Mouse (Mus musculus) layer of hippocampus, postnatal 25 days (tissue): ENCODE results near the gene Map2k4. TPM values are rescaled to one million over a fixed set of nuclear protein-coding genes. Genes with fewer than 3 reads are reported as not detected.

Experiments
- DNase-seq, 2 experiments: peaks; one replicate each; pipeline ENCODE4 v3.0.0; 2022; ENCODE audit warnings: mixed read lengths in 2 of 2, low spot score in 1 of 2; ENCODE audit errors: extremely low spot score in 1 of 2
- total RNA-seq, 2 experiments: library from RNA; stranded (reverse); gene quantifications; 2 replicates each; pipeline ENCODE4 v1.2.3; 2021

Map2k4 gene
- total RNA-seq, 2 experiments from 2014 or later: 196 TPM

GRCm38 (mm10) chr11:65776906-65777611 is 11.0 kb downstream of the Map2k4 start:
- DNase-seq: no peak

- no peak for DNase-seq
Observed at GRCm38 (mm10) chr11:65773946-65774656, 14.0 kb downstream of the Map2k4 start.

GRCm38 (mm10) chr11:65773535-65773934 is 14.6 kb downstream of the Map2k4 start:
- DNase-seq: no peak

- no peak for DNase-seq
Observed at GRCm38 (mm10) chr11:65771546-65771945, 16.6 kb downstream of the Map2k4 start.

- DNase-seq: no peak
Observed at GRCm38 (mm10) chr11:65769990-65770389, 18.1 kb downstream of the Map2k4 start.

- DNase-seq: no peak
Observed at GRCm38 (mm10) chr11:65768445-65768844, 19.7 kb downstream of the Map2k4 start.

- DNase-seq: no peak
Observed at GRCm38 (mm10) chr11:65760912-65761311, 27.2 kb downstream of the Map2k4 start.

DNA sequence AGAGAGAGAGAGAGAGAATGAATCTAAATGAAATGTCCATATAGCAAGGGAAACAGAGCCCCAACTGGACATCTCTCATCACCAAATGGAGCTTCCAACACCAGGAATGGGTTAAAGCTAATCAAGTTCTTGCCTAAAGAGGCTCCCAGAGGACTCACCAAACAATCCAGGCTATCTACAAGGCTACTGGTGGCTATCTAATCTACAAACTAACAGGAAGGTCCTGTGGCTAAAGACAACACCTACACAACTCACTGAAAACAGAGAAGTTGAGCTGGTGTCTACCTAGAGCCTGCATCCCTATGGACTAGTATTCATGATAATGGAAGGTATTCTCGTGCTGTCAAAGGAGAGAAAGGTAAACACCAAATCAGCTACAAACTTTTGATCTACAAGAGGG is 28.7 kb downstream of the Map2k4 start:
- no peak for DNase-seq

GRCm38 (mm10) chr11:65754161-65754560 is 33.9 kb downstream of the Map2k4 start:
- DNase-seq: no peak

DNA sequence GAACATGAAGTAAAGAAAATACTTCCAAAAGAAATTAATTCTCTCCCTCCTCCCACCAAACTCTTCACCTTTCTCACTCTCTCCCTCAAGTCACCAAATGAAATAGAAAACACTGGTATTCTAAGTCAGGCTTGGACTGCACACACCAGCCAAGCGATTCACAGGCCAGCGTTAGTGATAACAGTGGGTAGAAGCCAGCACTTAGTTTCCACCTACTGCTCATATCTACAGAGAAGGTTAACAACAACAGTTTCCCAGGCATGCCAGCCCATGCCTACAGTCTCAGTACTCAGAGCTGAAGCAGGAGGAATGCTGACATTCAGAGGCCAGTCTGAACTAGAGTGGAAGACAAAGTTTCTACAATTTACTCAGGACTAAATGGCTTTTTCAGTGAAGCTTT is 34.5 kb downstream of the Map2k4 start:
- DNase-seq: no peak

- DNase-seq: no peak
Observed at GRCm38 (mm10) chr11:65750546-65750945, 37.6 kb downstream of the Map2k4 start.

GRCm38 (mm10) chr11:65747433-65747832 is 40.7 kb downstream of the Map2k4 start:
- DNase-seq: no peak

DNA sequence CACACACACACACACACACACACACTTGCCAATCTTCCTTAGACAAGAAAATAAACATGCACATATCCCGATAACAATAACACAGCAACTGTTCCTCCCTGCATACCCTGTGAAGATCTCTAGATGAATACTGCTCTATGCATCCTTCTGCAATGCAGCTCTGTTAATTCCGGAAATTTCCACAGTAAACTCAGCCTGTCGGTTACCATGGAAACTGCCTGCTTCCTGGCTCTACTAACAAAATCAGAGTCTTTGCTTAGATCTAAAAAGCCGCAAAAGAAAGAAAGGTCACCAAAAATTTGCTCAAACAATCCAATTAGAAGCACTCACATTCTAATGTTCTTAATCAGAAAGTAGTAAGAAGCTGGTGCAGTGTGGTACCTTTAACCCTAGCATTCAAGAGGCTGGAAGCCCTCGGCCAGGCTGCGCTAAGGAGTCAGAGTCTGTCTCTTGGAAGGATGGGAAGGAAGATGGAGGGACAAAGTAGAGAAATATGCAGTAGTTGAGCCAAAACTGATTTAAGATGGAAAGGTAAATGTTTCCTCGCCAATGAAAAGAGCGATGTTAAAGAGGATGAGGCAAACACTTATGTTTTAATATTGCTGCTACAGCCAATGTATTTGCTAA is 42.3 kb downstream of the Map2k4 start:
- no peak for DNase-seq

DNA sequence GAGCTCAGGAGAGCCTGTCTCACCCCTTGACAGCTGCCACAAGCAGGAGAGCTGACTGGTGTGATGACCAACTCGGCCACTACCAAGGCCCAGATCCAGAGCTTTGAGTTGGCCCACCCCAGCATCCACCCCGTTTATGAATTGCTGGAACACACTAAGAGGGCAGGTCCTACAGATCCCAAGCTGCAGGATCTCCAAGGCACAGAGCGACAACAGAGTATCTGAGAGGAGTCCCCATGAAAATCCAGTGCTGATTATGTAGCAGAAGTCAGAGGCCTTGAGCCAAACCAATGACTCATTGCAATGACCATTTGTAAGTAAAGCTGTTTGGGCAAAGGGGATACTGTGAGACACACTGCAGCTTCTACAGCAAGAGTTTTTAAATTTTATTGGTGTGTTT is 44.2 kb downstream of the Map2k4 start:
- no peak for DNase-seq

DNA sequence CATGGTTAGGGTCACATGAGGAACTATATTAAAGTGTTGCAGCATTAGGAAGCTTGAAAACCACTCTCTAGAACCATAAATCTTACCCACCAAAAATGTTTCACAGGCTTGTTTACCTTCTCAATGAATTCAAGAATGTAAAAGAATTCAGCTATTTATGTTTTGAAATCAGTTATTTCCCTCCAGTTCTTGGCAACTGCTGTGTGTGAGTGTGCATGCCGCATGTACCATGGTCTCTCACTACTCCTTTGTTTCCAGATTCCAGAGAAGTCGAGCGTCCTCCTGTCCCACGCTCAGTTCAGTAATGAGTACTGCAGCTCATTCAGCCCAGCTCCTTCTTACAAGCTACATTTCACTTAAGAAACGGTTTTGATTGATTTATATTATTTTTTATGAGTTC is 47.3 kb downstream of the Map2k4 start:
- no peak for DNase-seq

GRCm38 (mm10) chr11:65740390-65740789 is 47.7 kb downstream of the Map2k4 start:
- no peak for DNase-seq

GRCm38 (mm10) chr11:65739880-65740279 is 48.2 kb downstream of the Map2k4 start:
- DNase-seq: no peak

- no peak for DNase-seq
Observed at GRCm38 (mm10) chr11:65734656-65735055, 53.4 kb downstream of the Map2k4 start.

GRCm38 (mm10) chr11:65729623-65730217 is 58.4 kb downstream of the Map2k4 start:
- DNase-seq: no peak

- DNase-seq: no peak
Observed at GRCm38 (mm10) chr11:65728906-65729305, 59.2 kb downstream of the Map2k4 start.

GRCm38 (mm10) chr11:65723715-65724114 is 64.4 kb downstream of the Map2k4 start:
- no peak for DNase-seq
